Mouse (Mus musculus) gastrocnemius, adult 8-10 months (tissue): Measurements from ENCODE around the gene Kxd1. TPM values are rescaled to one million over a fixed set of nuclear protein-coding genes. Genes with fewer than 3 reads are reported as not detected.
A peak's percentile ranks its signal among the peaks of the same experiment; 100 is the strongest.
"Not testable (repeated sequence)": the region's sequence is repeated elsewhere in the genome, so short reads cannot be mapped to it uniquely, and the experiment has no call there.

Experiments used
- DNase-seq, 2 experiments: peaks; one replicate each; pipeline ENCODE4 v3.0.0; 2022; ENCODE audit warnings: low spot score in 2 of 2
- total RNA-seq, 4 experiments: library from RNA; stranded (reverse); gene quantifications; 2 replicates each; pipeline ENCODE4 v1.2.4; 2022

The Kxd1 gene
- total RNA-seq, 4 experiments from 2014 or later, result 68.3 to 80.8 (median 76.7) TPM

DNA sequence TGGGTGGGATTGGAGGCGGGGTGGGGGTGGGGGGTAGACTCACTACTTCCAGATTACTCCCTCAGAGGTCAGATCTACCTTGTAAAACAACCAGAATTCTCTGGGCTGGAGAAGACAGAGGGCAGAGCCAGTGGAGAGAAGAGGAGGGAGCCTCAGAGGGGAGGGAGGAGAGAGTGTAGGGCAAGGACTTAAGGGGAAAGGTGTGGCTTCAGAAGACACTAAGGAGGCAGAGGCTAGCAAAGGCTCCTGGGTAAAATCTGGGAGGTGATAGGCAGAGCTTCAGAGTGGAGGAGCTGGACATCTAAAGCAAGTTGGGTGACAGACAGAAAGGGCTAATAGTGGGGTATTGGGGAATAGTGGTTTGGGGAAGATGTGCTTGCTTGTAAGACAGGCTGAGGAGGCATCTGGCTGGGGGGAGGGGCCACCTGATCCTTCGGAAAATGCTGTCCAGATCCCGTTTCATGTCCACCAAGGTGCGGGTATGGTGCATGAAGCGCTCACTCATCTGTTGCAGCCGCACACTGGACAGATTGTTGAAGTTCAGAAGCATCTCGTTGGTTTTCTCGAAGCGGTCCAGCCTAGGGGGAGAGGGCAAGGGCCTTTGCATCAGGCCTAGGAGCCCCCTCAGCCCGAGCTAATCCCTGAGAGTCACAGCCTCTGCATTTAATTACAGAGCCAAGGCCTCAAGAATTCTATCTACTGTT is 9.7 kb downstream of the Kxd1 start:
- DNase-seq, result no peak

DNA sequence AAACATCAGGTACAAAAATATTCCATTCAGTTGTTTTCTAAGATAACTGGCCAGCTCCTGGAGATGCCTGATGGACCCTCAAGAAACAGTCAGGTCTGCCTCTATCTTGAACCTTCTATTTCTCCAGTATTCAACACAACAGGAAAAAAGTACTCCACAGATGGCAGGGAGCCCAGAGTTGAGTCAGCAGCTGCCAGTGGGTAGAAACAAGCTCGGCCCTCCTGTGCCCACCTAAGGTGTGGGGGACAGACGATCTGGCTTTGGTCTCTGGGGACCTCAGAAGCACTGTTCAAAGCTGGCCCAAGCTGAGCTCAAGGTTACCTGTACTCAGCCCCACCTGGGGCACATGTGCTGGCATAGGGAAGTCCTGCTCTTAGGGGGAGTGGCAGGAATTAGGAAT is 14.3 kb downstream of the Kxd1 start:
- DNase-seq, result no peak

DNA sequence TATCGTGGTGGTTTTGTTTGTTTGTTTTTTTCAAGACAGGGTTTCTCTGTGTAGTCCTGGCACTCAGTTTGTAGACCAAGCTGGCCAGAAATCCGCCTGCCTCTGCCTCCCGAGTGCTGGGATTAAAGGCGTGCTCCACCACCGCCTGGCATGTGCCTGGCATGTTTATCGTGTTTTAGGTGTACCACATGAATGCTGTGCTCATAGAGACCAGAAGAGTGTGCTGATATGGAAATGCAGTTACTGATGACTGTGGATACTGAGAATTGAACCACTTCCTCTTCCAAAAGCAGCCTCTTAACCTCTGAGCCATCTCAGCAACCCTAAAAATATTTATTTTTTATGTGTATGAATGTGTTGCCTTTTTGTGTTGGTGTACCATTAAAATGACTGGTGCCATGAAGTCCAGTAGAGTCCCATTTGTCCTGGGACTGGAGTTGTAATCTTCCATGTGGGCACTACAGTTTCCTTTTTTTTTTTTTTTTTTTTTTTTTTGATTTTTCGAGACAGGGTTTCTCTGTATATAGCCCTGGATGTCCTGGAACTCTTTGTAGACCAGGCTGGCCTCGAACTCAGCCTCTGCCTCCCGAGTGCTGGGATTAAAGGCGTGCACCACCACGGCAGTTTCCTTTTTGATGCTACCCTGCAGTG is 15.4 kb downstream of the Kxd1 start:
- no peak for DNase-seq

- DNase-seq, result no peak
These were observed 16.0 kb downstream of the Kxd1 start for GRCm38 (mm10) chr8:70511770-70512169.

- DNase-seq, result not testable (repeated sequence)
These were observed 16.6 kb downstream of the Kxd1 start for GRCm38 (mm10) chr8:70511174-70511573.

DNA sequence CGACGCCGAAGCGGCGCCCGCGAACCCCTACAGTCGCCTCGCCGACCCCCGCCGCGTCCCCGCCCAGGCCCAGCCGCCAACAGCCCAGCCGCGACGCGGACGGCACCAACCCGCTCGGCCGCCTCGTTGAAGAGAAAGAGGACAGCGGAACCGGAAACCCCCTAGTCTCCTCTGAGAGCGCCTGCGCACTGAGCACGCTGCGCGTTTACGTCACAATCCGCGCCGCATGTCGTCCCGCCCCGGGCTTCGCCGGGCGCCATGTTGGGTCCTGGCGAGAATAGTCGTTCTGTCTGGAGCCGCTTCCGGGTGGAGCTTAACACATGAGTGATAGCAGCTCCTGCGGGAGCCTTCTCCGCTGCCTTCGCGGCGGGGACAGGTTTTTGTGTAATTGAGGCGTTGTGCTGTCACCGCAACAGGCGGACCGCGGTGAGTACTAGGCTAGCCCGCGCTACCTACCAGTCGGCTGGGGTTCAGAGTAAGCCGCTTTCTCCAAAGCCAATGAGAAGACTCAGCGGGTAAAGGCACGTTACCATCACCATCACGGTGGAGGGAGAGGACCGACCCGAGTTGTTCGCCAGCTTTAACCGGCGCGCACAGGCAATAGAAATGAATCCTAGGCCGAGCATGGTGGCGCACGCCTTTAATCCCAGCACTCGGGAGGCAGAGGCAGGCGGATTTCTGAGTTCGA is 17.4 kb downstream of the Kxd1 start, which contains the start of gene Uba52:
TSS of gene Uba52 (minus strand) at position 574 of the 688 bp plus-strand sequence.
- peak; percentile 93 to 95 for DNase-seq

DNA sequence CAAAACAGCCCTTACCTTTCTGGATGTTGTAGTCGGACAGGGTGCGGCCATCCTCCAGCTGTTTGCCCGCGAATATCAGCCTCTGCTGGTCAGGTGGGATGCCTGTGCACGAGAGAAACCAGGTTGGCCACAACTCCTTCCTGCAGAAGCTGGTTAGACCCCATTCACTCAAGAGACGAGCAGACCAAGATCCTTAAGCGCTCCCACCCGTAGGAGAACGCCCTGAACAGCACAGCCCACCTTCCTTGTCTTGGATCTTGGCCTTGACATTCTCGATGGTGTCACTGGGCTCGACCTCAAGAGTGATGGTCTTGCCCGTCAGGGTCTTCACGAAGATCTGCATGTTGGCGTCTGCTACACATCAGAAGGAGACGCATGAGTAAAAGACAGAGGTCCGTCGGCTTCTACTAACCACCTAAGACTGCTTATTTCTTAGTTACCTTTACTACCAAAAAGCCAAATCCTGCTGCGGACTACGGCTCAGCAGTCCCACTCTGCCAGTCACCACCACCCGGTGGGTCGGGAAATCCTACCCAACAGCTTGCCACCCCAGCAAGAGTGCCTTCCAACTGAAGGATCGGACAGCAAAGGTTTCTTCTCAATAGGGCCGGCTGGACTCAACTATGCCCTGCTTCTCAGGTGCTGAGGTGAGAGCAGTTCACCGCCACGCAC is 18.3 kb downstream of the Kxd1 start:
- no peak for DNase-seq

DNA sequence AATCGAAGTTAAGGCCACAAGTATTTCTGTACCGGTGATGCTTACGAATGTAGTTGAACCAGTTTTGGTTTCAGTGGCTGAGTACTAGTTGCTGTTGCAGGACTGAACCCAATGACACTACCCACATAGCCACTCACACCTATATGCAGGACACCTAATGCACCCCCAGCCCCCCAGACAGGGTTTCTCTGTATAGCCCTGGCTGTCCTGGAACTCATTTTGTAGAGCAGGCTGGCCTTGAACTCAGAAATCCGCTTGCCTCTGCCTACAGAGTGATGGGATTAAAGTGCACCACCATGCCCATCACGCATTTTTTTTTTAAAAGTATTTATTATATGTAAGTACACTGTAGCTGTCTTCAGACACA is 20.7 kb downstream of the Kxd1 start:
- no peak for DNase-seq

- DNase-seq, result peak; percentile 88 to 89
These were observed 21.3 kb downstream of the Kxd1 start, which contains the start of gene Rex1bd for GRCm38 (mm10) chr8:70506328-70507026. TSS of gene Rex1bd (minus strand) at chr8:70506752.

DNA sequence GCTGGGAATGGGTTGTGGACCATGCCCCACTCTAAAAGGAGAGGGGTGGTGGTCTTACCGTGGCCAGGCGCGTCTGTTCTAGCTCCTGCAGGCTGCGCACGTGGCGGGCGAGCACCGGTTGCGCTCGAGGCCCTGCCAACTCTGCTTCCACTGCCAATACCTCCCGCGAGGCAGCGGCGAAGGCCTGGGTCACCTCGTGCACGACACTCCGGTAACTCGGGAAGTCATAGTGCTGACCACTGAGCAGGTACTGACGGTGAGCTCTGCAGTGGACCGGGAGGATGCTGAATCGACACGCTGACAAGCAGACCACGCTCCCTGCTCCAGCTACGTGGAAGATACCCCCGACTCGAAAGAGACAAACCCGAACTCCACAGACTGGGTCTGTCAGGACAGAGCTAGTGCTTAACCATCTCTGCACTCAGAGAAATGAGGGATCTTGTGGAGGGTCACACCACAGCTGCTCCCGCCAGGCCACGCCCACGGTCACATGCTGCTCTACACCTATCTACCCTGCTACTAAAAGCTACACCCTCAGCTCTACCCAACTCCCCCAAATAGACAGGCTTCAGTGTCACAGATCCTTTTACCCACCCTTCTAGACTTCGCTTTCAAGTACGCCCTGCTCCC is 21.9 kb downstream of the Kxd1 start:
- DNase-seq, result no peak

DNA sequence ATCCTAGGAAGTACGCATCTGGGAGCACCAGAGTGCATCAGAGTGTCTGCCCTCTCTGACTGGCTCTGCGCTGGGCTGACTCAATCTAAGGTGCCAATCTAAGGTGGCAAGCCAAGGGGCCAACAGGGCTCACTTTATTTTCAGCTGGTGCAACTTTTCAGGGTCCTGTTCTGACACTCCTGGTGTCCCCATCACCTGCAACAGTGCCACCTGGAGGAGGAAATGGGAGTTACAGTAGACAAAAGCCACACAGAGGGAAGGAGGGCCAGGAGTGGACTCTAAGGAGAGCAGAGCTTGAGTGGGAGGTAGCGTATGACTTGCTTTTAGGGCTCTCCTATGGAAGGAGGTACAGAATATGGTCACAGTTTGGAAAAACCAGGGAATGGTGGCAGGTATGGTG is 22.9 kb downstream of the Kxd1 start:
- DNase-seq, result peak; percentile 55 to 59

DNA sequence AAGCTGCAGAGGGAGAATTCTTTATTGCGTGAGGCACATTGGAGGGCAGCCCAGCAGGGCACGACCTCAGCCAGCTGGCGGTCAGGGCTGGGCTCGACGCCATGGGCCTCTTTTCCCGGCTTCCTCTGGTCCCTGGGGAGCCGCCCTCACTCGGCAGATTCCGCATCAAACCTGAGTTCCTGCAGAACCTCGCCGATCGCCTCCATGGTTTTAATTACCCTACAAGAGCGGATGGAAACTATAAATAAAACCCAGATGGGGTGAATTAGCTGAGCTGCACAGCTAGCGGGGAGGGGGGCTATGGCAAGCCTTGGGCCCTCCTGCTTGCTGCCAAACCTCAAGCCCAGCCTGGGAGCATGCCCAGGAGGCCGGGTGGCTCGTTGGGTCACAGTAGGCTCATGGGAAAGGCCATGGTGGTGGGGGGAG is 23.5 kb downstream of the Kxd1 start:
- DNase-seq, result peak; percentile 73 to 81

DNA sequence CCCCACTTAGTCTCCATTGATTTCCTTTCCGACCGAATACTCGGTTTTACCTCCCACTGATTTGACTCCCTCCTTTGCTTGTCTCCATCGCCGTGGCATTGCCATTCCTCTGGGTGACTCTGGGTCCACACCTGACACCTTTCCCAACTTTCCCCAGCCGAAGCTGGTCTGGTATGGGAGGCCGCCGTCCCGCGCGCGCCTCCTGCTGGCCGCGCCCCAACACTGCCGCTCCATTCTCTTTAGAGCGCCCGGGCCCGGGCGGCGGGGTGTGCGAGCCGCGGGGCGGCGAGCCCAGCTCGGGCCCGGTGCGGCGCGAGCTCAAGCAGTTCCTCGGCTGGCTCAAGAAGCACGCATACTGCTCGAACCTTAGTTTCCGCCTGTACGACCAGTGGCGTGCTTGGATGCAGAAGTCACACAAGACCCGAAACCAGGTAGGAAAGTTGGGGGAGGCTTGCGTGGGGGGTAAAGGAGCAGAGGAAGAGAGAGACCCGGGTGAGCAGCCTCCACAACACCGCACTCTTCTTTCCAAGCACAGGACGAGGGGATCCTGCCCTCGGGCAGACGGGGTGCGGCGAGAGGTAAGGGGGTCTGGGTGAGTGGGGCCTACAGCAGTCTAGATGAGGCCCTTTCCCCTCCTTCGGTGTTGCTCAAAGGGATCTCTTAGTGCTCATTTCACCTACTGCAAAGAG is 24.6 kb downstream of the Kxd1 start:
- peak; percentile 47 to 63 for DNase-seq

DNA sequence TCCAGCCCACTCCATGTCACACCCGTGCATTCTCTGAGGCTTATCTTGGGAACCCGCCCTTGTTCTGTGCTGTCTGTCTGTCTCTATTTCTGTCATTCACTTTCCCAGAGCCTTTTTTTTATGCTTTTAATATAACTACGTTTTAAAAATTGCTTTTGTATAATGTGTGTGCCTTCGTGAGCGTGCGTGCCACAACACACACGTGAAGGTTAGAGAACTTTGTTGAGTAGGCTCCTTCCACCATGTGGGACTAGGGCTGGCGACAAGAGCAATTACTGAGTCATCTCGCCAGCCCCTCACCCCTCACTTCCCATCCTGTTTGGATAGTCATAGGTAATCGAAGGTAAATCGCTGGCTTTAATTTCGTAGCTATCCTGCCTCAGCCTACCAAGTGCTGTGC is 25.2 kb downstream of the Kxd1 start:
- DNase-seq, result no peak

GRCm38 (mm10) chr8:70501820-70502529 is 25.8 kb downstream of the Kxd1 start:
- DNase-seq, result peak; percentile 44 to 68

DNA sequence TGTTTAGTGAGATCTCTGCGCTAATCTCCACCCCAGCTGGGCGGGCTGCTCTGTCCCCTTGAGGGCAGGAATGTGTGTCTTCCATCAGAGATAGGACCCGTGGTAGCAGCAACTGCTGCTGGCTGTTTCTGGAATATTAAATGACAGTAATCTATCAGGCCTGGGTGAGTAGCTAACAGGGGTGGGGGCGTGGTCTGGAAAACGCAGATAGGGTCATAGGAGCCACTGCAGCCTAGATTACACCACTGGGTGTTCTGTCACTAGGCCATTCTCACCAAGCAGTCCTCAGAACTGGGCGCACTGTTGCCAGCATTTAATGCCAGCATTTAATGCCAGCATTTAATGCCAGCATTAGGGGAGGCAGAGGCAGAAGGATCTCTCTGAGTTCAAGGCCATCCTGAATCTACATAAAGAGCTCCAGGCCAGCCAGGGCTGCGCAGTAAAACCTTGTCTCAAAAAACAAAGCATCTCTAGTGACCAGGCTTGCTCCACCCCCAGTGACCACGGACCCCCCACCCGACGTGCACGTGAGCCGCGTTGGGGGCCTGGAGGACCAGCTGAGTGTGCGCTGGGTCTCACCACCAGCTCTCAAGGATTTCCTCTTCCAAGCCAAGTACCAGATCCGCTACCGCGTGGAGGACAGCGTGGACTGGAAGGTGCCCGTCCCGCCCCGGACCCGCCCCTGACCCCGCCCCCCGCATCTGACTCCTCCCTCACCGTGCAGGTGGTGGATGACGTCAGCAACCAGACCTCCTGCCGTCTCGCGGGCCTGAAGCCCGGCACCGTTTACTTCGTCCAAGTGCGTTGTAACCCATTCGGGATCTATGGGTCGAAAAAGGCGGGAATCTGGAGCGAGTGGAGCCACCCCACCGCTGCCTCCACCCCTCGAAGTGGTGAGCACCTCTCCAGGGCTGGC is 27.1 kb downstream of the Kxd1 start:
- DNase-seq, result no peak

DNA sequence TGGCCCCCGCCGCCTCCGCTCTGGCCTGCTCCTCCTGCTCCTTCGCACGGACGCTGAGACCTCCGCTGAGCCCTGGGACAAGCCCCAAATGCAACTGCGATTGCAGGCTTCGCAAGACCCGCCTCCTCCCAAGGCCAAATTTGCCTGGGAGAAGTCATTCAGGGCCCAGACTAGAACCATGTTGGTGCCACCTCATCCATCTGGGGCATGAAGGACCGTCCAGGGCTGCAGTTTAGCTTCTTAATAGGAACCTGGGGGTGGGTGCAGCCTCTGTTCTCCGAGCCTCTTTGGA is 32.0 kb downstream of the Kxd1 start:
- no peak for DNase-seq

DNA sequence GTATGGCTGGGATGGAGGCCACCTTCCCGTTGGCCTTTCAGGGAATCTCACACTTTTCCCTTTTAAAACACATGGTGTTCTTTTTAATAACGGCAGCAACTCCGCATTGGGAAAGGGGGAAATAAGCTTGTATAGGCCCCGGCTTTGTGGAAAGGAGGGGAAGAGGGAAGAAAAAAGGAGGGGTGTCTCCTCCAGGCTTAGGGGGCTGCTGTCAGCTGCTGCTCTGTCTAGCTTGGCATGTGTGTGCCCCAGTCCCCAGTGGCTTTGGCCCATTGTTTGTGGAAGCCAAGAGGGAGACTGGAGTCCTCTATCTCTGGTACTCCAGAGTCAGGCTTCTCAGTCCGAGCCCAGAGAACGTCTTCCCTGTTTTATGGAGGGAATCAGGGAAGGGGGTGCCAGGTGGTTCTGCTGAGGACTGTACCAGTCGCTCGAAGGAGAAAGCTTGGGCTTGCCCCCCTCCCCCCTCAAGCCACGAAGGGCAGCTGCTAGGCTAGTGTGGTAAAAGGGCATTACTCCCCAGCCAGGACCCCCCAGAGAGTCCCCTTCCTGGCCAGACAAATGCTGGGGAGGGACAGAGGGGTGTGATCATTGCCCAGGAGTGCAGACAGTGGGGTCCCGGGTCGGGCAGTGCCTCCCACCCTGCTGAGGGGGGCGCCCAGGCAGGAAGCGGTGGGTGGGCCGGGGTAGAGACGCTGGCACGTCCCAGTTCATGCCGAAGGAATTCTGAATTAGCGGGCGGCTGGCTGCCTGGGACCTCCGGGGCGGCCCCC is 32.6 kb downstream of the Kxd1 start:
- no peak for DNase-seq
